ENCODE assay signal across 8 mouse cellular contexts in genomic region chr12:70345531-70346138, GRCm38 (mm10). TPM values are rescaled to one million over a fixed set of nuclear protein-coding genes. Genes with fewer than 3 reads are reported as not detected.
DNase-seq lines count a peak whose midpoint lies in the region; ATAC-seq and TF ChIP-seq lines count a peak whose summit lies in the region.

No protein-coding gene starts in this region.

- ATAC-seq in cerebellum, adult (ENCODE audit: insufficient number of reproducible peaks, low FRiP score, low TSS enrichment), result no peak; the same call in 1 of the 2 replicates
- no peak for ATAC-seq in megakaryocyte, adult 5-6 weeks (ENCODE audit: poor library complexity, severe bottlenecking)
- ATAC-seq in neural tube, embryonic 15.5 days (ENCODE audit: low FRiP score), result peak; percentile 8

- H3K4me2 ChIP-seq in neural tube, embryonic 15.5 days, result peak overlapping the region; percentile 69

- H3K27ac ChIP-seq in cerebellum, adult 2 months (ENCODE audit: insufficient read depth, low read length), result peak overlapping the region; percentile 88
- peak overlapping the region; percentile 99 for H3K27ac ChIP-seq in left cerebral cortex, adult 2 months
- peak overlapping the region; percentile 99 for H3K27ac ChIP-seq in neural tube, embryonic 15.5 days (replicated peaks)

- intact Hi-C loops in left cerebral cortex, adult 2 months (cut with DNase I), result loop anchor here (1.0 to 5.0 kb wide), 3 partner anchors 63 to 233 kb away; partner anchors contain the start of gene Nin

- 16% methylated on average over 16 of the region's 16 CpGs for WGBS in cerebellum, adult 2 months
- WGBS in neural tube, embryonic 15.5 days, result 20% methylated on average over 16 of the region's 16 CpGs

- H3K27me3 ChIP-seq in cerebellum, adult 2 months (ENCODE audit: control insufficient read depth, insufficient read depth, low read length), result no peaks in the 10 kb centered on the region
- H3K27me3 ChIP-seq in megakaryocyte, embryonic 14.5 days (replicated peaks), result peaks cover 58% of the 10 kb centered on the region
- H3K27me3 ChIP-seq in neural tube, embryonic 15.5 days (replicated peaks), result no peaks in the 10 kb centered on the region

- peak in 1 of 2 experiments; percentile 59 for DNase-seq in cerebellum, adult 2 months
- DNase-seq in left cerebral cortex, adult 2 months (ENCODE audit: extremely low spot score in 1 of 2, low spot score in 2 of 2), result peak; percentile 63 to 70
- DNase-seq in urinary bladder, postnatal 4 days (ENCODE audit: low spot score in 2 of 2), result no peak
- no peak for DNase-seq in urinary bladder, postnatal 10 days (ENCODE audit: low spot score)

- no peaks in the 10 kb centered on the region for H3K36me3 ChIP-seq in megakaryocyte, embryonic 14.5 days (replicated peaks; ENCODE audit: low read length)
- no peaks in the 10 kb centered on the region for H3K36me3 ChIP-seq in neural tube, embryonic 15.5 days

- H3K9ac ChIP-seq in neural tube, embryonic 15.5 days (replicated peaks), result peak overlapping the region; percentile 93

- H3K9me3 ChIP-seq in megakaryocyte, embryonic 14.5 days, result peaks cover 6% of the 10 kb centered on the region; the same call in 1 of the 2 replicates
- H3K9me3 ChIP-seq in neural tube, embryonic 15.5 days (replicated peaks), result no peaks in the 10 kb centered on the region

- no peak for TF ChIP-seq CTCF in cerebellum, adult 2 months (IDR thresholded peaks at IDR 0.05; ENCODE audit: borderline replicate concordance, insufficient read depth, low read depth, low read length)
- TF ChIP-seq CTCF in left cerebral cortex, adult 2 months (IDR thresholded peaks at IDR 0.05), result no peak

- H3K4me1 ChIP-seq in cerebellum, adult 2 months (ENCODE audit: control insufficient read depth, insufficient read depth, low read length), result no peaks in the 10 kb centered on the region
- H3K4me1 ChIP-seq in megakaryocyte, embryonic 14.5 days, result peaks cover 23% of the 10 kb centered on the region
- H3K4me1 ChIP-seq in neural tube, embryonic 15.5 days, result peaks cover 36% of the 10 kb centered on the region

- TF ChIP-seq POLR2A in cerebellum, adult 2 months (IDR thresholded peaks at IDR 0.05; ENCODE audit: borderline replicate concordance, insufficient read depth, low read length), result no peak

- peak overlapping the region; percentile 87 for H3K4me3 ChIP-seq in cerebellum, adult 2 months (replicated peaks; ENCODE audit: insufficient read depth, low read depth, low read length)
- H3K4me3 ChIP-seq in megakaryocyte, embryonic 14.5 days (replicated peaks), result peak overlapping the region; percentile 89
- peak overlapping the region; percentile 87 for H3K4me3 ChIP-seq in left cerebral cortex, adult 2 months
- H3K4me3 ChIP-seq in neural tube, embryonic 15.5 days (replicated peaks), result peak overlapping the region; percentile 85

RNA-seq across cellular contexts. Expression of gene Trim9, which starts 1.8 kb away (rescaled TPM):
- 130 and 145 TPM in 2 replicates for polyA plus RNA-seq in cerebellum, adult 2 months (2012; rRNA removed)
- polyA plus RNA-seq in megakaryocyte, embryonic 14.5 days (2012; ENCODE audit: insufficient read depth, low replicate concordance), result 0.43 and 1.4 TPM in 2 replicates
- 0.11 TPM in 1 of 2 replicates, not detected in the other for total RNA-seq in megakaryocyte, adult 5-6 weeks (2015)
- 0.11 TPM in 1 of 2 replicates, not detected in the other for total RNA-seq in megakaryocyte, adult 5-6 weeks (2017)
- total RNA-seq in left cerebral cortex, adult 2 months (2021), result 100 to 1,000 TPM; 386 to 451 TPM
- polyA plus RNA-seq in neural tube, embryonic 15.5 days (2015; fragmentation: Nextera tagmentation; extraction: Ambion mirVana), result 90.1 and 101 TPM in 2 replicates

Comparison
In these comparisons a context has a peak if more than half of its experiments do, and no peak if none do; other contexts are left out.
1. DNase-seq: peak in left cerebral cortex, adult 2 months (2 of 2); none in urinary bladder, postnatal 4 days (0 of 2) and urinary bladder, postnatal 10 days (single experiment).
2. RNA of gene Trim9, which starts 1.8 kb away (polyA plus RNA-seq): 130 to 145 TPM in cerebellum, adult 2 months and 90.1 to 101 TPM in neural tube, embryonic 15.5 days; 0.43 to 1.4 TPM in megakaryocyte, embryonic 14.5 days; every median in the first group is over 10 times any median in the second.
3. Peak in every context shown above with its lines, with median percentiles within 50 percentile points of each other: H3K27ac ChIP-seq and H3K4me3 ChIP-seq.